Mouse (Mus musculus) heart, postnatal 0 days (tissue): ENCODE measurements around the gene Rpa2. TPM values are rescaled to one million over a fixed set of nuclear protein-coding genes. Genes with fewer than 3 reads are reported as not detected.

ENCODE experiments used
- ATAC-seq: fragments of 200-750 bp; cut with Nextera tagmentation; 2 replicates; pipeline ENCODE4 v1.8.0; 2017; ENCODE audit warnings: low read depth, moderate number of reproducible peaks, moderate library complexity; ENCODE audit not compliant: insufficient read depth
- DNase-seq: peaks from one replicate; pipeline ENCODE4 v3.0.0-alpha.2; 2016; ENCODE audit warnings: low spot score
- H3K27ac ChIP-seq: fragments of 300-500 bp; sonication (generic); 2 replicates; pipeline ENCODE4 v1.5.1; 2014; ENCODE audit warnings: low read depth, mild to moderate bottlenecking
- H3K27me3 ChIP-seq: fragments of 300-500 bp; sonication (generic); 2 replicates; pipeline ENCODE4 v1.6.1; 2014; ENCODE audit warnings: low read length, mixed read lengths; ENCODE audit not compliant: control insufficient read depth, insufficient read depth
- H3K36me3 ChIP-seq: fragments of 300-500 bp; sonication (generic); replicated peaks from 2 replicates; pipeline ENCODE4 v1.6.1; 2014; ENCODE audit warnings: low read length, mixed read lengths; ENCODE audit not compliant: control insufficient read depth, insufficient read depth
- H3K4me1 ChIP-seq: fragments of 300-500 bp; sonication (generic); 2 replicates; pipeline ENCODE4 v1.6.1; 2014; ENCODE audit warnings: antibody characterized with exemption; ENCODE audit not compliant: control insufficient read depth, insufficient read depth
- H3K4me2 ChIP-seq: fragments of 300-500 bp; sonication (generic); 2 replicates; pipeline ENCODE4 v1.6.1; 2014; ENCODE audit warnings: low read depth, mild to moderate bottlenecking, low read length, moderate library complexity
- H3K4me3 ChIP-seq: fragments of 300-500 bp; sonication (generic); 2 replicates; pipeline ENCODE4 v1.5.1; 2014; ENCODE audit warnings: low read depth, low read length
- H3K9ac ChIP-seq: fragments of 300-500 bp; sonication (generic); replicated peaks from 2 replicates; pipeline ENCODE4 v1.6.1; 2014; ENCODE audit warnings: low read depth, low read length, mixed read lengths
- H3K9me3 ChIP-seq: fragments of 300-500 bp; sonication (generic); replicated peaks from 2 replicates; pipeline ENCODE4 v1.6.1; 2016; ENCODE audit warnings: low read length; ENCODE audit not compliant: control insufficient read depth
- CTCF ChIP-seq: IDR thresholded peaks from 2 replicates; pipeline ENCODE4 v1.5.1; 2016; ENCODE audit warnings: antibody characterized with exemption, control low read depth, low read depth
- EP300 ChIP-seq: IDR thresholded peaks from 2 replicates; pipeline ENCODE4 v1.6.1; 2016; ENCODE audit warnings: antibody characterized with exemption, low read depth
- WGBS: fragments of 180-500 bp; shearing (Covaris S2); extraction: QIAGEN DNeasy Blood & Tissue Kit; methylation state at CpG from one replicate; pipeline ENCODE4 v1.1.7; 2014; 5-methylcytosine and 5-hydroxymethylcytosine counted together
- polyA plus RNA-seq: library from polyadenylated mRNA; unstranded; fragments of >200 nt; fragmentation: Nextera tagmentation; extraction: Ambion mirVana; gene quantifications from 2 replicates; pipeline ENCODE4 v1.2.1, GENCODE M21; 2015
- total RNA-seq: library from RNA; depleted of rRNA; stranded (reverse); fragments of >200 nt; gene quantifications from 2 replicates; pipeline ENCODE4 v1.2.3, GENCODE M21; 2014; ENCODE audit warnings: low replicate concordance; rRNA removed

Rpa2 gene
- total RNA-seq (26.1 and 56.1 TPM in 2 replicates), polyA plus RNA-seq (32.0 and 35.0 TPM in 2 replicates)

DNA sequence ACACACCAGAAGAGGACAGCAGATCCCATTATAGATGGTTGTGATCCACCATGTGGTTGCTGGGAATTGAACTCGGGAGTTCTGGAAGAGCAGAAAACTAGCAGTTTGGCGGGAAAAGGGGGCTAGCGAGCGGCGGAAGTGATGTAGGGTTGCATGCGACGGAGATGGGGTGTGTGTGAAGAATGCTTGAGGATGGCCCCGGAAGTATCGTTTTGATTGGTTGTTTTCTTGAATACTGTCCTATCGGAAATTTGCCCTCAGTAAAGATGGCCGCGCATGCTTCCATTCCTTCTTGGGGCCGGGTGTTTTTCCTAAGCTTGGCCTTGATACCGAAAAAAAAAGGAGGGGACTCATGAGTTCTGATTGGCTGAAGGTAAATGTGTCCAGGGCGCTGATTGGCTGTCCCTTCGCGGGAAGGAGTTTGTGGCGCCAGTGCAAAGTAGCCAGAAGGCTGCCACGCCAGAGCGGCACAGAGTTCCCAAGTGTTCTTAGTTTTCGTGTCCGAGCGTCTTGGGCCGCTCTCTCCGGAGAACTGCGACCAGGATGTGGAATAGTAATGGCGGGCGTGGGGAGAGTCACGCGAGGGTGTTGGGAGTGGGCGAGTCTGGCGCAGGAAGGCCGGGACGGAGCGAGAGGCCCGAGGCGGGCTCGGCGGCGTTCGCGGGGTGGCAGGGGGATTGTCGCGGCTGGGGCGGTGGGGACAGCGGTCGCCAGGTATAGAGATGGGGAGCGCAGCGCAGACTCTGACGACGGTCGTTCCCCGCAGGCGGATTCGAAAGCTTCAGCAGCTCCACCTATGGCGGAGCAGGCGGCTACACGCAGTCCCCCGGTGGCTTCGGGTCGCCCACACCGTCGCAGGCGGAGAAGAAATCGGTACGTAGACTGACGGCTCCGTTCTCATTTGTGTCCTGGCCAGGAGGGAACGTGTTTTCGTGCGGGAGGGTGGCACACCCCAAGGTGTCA is at the start of gene Rpa2:
Gene Rpa2 (plus strand): TSS at position 419 of the 963 bp plus-strand sequence.
- H3K27me3 ChIP-seq: no peaks in the 10 kb centered on the region
- ATAC-seq (peak; percentile 96), DNase-seq (peak; percentile 99)
- TF ChIP-seq EP300 (peak; percentile 70; the same call in 1 of the 2 replicates), CTCF (no peak)
- peak within 1 kb of the TSS; percentile 75 for H3K4me3 ChIP-seq
- H3K36me3 ChIP-seq: peaks cover 26% of the 10 kb centered on the region
- H3K9ac ChIP-seq: peak within 1 kb of the TSS; percentile 77
- 0 out of 2 replicates have a peak, but pooled peaks cover 7% of the 10 kb centered on the region for H3K4me1 ChIP-seq
- H3K27ac ChIP-seq: peak within 1 kb of the TSS; percentile 79
- H3K4me2 ChIP-seq: peak within 1 kb of the TSS; percentile 95
- H3K9me3 ChIP-seq: no peaks in the 10 kb centered on the region
- WGBS: under 1% methylated on average over 70 of the region's 71 CpGs

DNA sequence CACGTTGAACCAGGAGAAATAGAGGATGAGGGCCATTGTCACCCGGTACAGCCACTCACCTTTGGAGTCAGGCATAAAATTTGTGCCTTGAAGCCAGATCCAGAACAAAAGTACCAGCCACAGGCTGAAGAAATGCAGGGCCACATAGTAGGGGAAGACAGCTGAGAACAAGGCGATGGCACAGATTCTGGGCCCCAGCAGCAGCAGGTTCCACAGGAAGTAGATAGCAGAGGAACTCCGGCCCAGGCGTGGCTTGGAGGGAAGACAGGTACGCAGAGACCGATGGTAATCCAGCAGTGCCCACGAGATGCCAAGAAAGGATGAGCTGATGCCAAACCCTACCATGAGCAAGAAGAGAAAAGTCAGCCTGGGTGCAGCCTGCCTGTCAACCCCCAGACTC is 39.9 kb upstream of the Rpa2 start:
- H3K36me3 ChIP-seq: peaks cover 9% of the 10 kb centered on the region; the same call in 1 of the 2 replicates
- TF ChIP-seq EP300 (no peak), CTCF (no peak)
- H3K27ac ChIP-seq: no peak overlapping the region
- H3K4me3 ChIP-seq: no peak overlapping the region
- no peaks in the 10 kb centered on the region for H3K4me1 ChIP-seq
- H3K9me3 ChIP-seq: no peaks in the 10 kb centered on the region
- no peak overlapping the region for H3K4me2 ChIP-seq
- 78% methylated on average over 8 of the region's 8 CpGs for WGBS
- H3K9ac ChIP-seq: no peak overlapping the region
- H3K27me3 ChIP-seq: no peaks in the 10 kb centered on the region
- DNase-seq (no peak), ATAC-seq (no peak)

DNA sequence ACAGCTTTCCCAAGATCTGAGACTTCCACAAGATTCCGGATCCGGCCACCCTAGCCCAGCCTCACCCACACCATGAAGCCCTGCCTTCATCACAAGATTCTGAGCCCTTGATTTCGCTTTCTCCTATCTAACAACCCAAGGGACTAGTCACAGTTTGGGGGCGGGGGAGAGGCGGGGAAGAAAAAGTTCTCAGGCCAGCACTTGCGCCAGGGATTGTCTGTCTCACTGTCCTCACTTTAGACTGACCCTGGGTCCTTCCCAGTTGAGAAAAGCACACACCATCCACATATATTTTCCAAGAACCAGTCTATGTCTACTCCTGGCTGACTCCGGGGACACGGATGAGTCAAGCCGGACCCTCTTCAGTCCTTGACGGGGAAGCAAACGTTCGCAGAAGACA is 36.5 kb upstream of the Rpa2 start:
- 0 out of 2 replicates have a peak, but pooled peaks cover 9% of the 10 kb centered on the region for H3K36me3 ChIP-seq
- no peaks in the 10 kb centered on the region for H3K9me3 ChIP-seq
- peak overlapping the region; percentile 50 for H3K9ac ChIP-seq
- DNase-seq: no peak
- ATAC-seq: no peak
- H3K4me2 ChIP-seq: peak overlapping the region; percentile 85
- no peaks in the 10 kb centered on the region for H3K4me1 ChIP-seq
- no peaks in the 10 kb centered on the region for H3K27me3 ChIP-seq
- 43% methylated on average over 12 of the region's 12 CpGs for WGBS
- TF ChIP-seq CTCF: no peak
- no peak for TF ChIP-seq EP300
- H3K27ac ChIP-seq: no peak overlapping the region
- H3K4me3 ChIP-seq: peak overlapping the region; percentile 59

- TF ChIP-seq CTCF (peak; percentile 21; the same call in 1 of the 2 replicates), EP300 (no peak)
- H3K27ac ChIP-seq: no peak within 1 kb of the TSS
- no peaks in the 10 kb centered on the region for H3K27me3 ChIP-seq
- no peaks in the 10 kb centered on the region for H3K9me3 ChIP-seq
- ATAC-seq: peak; percentile 96
- H3K4me1 ChIP-seq: no peaks in the 10 kb centered on the region
- peak; percentile 84 for DNase-seq
- H3K4me2 ChIP-seq: peak within 1 kb of the TSS; percentile 85
- peak within 1 kb of the TSS; percentile 50 for H3K9ac ChIP-seq
- 2% methylated on average over 34 of the region's 34 CpGs for WGBS
- H3K36me3 ChIP-seq: 0 out of 2 replicates have a peak, but pooled peaks cover 5% of the 10 kb centered on the region
- peak within 1 kb of the TSS; percentile 59 for H3K4me3 ChIP-seq
Measured at GRCm38 (mm10) chr4:132732148-132732684, 35.9 kb upstream of the Rpa2 start, which contains the start of gene Xkr8. Gene Xkr8, minus strand, starts transcription at chr4:132732546.

- Histone ChIP-seq H3K4me2 (no peak overlapping the region), H3K36me3 (no peaks in the 10 kb centered on the region), H3K27me3 (no peaks in the 10 kb centered on the region), H3K4me1 (no peaks in the 10 kb centered on the region), H3K27ac (no peak overlapping the region), H3K9me3 (no peaks in the 10 kb centered on the region), H3K9ac (no peak overlapping the region), H3K4me3 (no peak overlapping the region)
- ATAC-seq: no peak
- WGBS: 90% methylated on average over 25 of the region's 25 CpGs
- TF ChIP-seq CTCF: no peak
- no peak for TF ChIP-seq EP300
- DNase-seq: no peak
Measured at GRCm38 (mm10) chr4:132733071-132733770, 34.9 kb upstream of the Rpa2 start.
